Mouse (Mus musculus): ENCODE measurements at regions not wholly inside any gene's neighbourhood (a gene's known extent, or its start where the extent isn't known, plus 50 kb on each side); places are given as distances from the start of the nearest gene placed in this dataset.

- TF ChIP-seq CTCF (conservative IDR thresholded peaks at IDR 0.05; ENCODE audit: insufficient read depth, insufficient read length, low read depth, low read length) (no peak), POLR2A (IDR thresholded peaks at IDR 0.05; ENCODE audit: low read depth, low read length) (no peak)
Measured at GRCm38 (mm10) chr8:24294565-24294964, 431.1 kb downstream of the Adam3 start.
